Mouse (Mus musculus) bone marrow, adult 2 months (tissue): ENCODE data around the gene Ifna4.

Source experiments
- CTCF ChIP-seq: fragments of 200-500 bp; IDR thresholded peaks from 2 replicates; pipeline ENCODE4 v1.5.1; 2011; ENCODE audit warnings: low read length, control low read depth; ENCODE audit not compliant: control insufficient read depth, insufficient read depth
- POLR2A ChIP-seq: fragments of 200-500 bp; IDR thresholded peaks from 2 replicates; pipeline ENCODE4 v1.6.1; 2011; ENCODE audit warnings: low read depth, mild to moderate bottlenecking, control low read depth, low read length, borderline replicate concordance; ENCODE audit not compliant: control insufficient read depth

GRCm38 (mm10) chr4:88865011-88865569 is 23.4 kb downstream of the Ifna4 start:
- TF ChIP-seq POLR2A (no peak), CTCF (no peak)
